Mouse (Mus musculus) layer of hippocampus, adult 2 months (tissue): Measurements from ENCODE around the gene G3bp1. TPM values are rescaled to one million over a fixed set of nuclear protein-coding genes. Genes with fewer than 3 reads are reported as not detected.

Experiments used
- DNase-seq, 2 experiments: peaks; one replicate each; pipeline ENCODE4 v3.0.0; 2022; ENCODE audit warnings: low spot score in 2 of 2
- H3K27ac ChIP-seq: fragments of 200-600 bp; 2 replicates; pipeline ENCODE4 v1.8.1; 2022
- H3K4me3 ChIP-seq: fragments of 200-600 bp; 2 replicates; pipeline ENCODE4 v1.8.1; 2022; ENCODE audit warnings: mild to moderate bottlenecking
- CTCF ChIP-seq: fragments of 200-600 bp; conservative IDR thresholded peaks from 2 replicates; pipeline ENCODE4 v1.8.1; 2022; ENCODE audit warnings: antibody characterized with exemption, mild to moderate bottlenecking, moderate library complexity
- long read RNA-seq, 2 experiments: library from polyadenylated mRNA; stranded (forward); transcript quantifications; one replicate each; pipeline ENCODE4 v2.0.0; 2021; ENCODE audit warnings: borderline mapping rate in 2 of 2
- total RNA-seq, 2 experiments: library from RNA; stranded (reverse); gene quantifications; 2 replicates each; pipeline ENCODE4 v1.2.3; 2021

Gene G3bp1
- 10 to 100 TPM; 36.4 TPM for total RNA-seq
- long read RNA-seq, experiment 1, full-length matches to known transcripts: 142 of 197 reads
- long read RNA-seq, experiment 1, partial matches to known transcripts: 5 of 197 reads
- long read RNA-seq, experiment 1, other reads (novel, unspliced or antisense): 50 of 197 reads
- long read RNA-seq, experiment 2, full-length matches to known transcripts: 212 of 285 reads
- long read RNA-seq, experiment 2, partial matches to known transcripts: 12 of 285 reads
- long read RNA-seq, experiment 2, other reads (novel, unspliced or antisense): 61 of 285 reads

- TF ChIP-seq CTCF: peak; percentile 61
- DNase-seq: peak; percentile 98 to 100
- H3K4me3 ChIP-seq: peak within 1 kb of the TSS; percentile 85
- H3K27ac ChIP-seq: peak within 1 kb of the TSS; percentile 98
These were observed at the start of gene G3bp1 for GRCm38 (mm10) chr11:55469048-55469843. TSS of gene G3bp1 (plus strand) at chr11:55469685.

- no peak for DNase-seq
- Histone ChIP-seq H3K27ac (peak within 1 kb of the TSS; percentile 15; the same call in 1 of the 2 replicates), H3K4me3 (no peak within 1 kb of the TSS)
- TF ChIP-seq CTCF: no peak
These were observed 46.5 kb upstream of the G3bp1 start, which contains the start of gene Sparc for GRCm38 (mm10) chr11:55422978-55423377. TSS of gene Sparc (minus strand) at chr11:55423183.

GRCm38 (mm10) chr11:55423756-55424155 lies 45.7 kb upstream of the G3bp1 start:
- peak overlapping the region; percentile 15; the same call in 1 of the 2 replicates for H3K27ac ChIP-seq

GRCm38 (mm10) chr11:55424746-55425360 lies 44.6 kb upstream of the G3bp1 start:
- no peak for DNase-seq
- Histone ChIP-seq H3K4me3 (no peak overlapping the region), H3K27ac (no peak overlapping the region)
- TF ChIP-seq CTCF: no peak

More at GRCm38 (mm10) chr11:55423756-55424155, 45.7 kb upstream of the G3bp1 start:
- DNase-seq: no peak
- TF ChIP-seq CTCF: no peak
- no peak overlapping the region for H3K4me3 ChIP-seq

DNA sequence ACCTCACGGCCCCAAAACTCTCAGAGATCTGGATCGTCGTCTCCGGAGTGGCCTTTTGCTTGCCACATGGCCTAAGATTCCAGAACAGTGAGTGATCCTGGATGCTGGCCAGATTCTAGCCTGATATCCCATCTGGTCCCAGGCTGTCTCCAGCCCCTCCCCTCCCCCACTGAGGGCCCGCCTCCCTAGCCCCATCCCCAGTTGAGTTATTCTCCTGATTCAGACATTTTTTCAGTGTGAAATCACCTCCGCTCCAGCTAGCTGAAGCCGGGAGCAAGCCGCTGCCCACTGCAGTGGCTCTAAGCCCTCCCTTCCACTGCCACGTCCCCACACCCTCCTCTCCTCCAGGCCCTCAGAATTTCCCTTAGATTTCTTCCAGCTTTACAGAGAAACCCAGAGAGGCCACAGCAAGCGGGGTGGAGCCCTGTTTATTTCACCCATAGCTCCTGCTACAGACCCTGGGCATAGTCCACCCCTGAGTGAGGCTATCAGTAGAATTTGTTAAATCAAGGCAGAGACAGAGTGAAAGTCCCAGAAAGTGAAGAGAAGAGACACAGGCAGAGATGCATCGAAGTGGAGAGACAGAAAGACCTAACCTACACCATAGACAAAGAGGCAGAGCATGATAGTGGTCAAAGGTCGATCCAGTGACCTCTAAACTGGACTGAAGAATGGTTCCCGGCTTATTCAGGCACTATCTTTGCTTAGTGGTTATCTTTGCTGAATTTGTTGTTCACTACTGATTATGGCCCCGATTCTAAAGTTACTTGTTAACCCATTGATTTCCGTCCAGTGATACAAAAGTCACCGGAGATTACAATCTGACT lies 41.1 kb upstream of the G3bp1 start:
- no peak overlapping the region for H3K4me3 ChIP-seq
- no peak overlapping the region for H3K27ac ChIP-seq
- TF ChIP-seq CTCF: no peak
- no peak for DNase-seq

DNA sequence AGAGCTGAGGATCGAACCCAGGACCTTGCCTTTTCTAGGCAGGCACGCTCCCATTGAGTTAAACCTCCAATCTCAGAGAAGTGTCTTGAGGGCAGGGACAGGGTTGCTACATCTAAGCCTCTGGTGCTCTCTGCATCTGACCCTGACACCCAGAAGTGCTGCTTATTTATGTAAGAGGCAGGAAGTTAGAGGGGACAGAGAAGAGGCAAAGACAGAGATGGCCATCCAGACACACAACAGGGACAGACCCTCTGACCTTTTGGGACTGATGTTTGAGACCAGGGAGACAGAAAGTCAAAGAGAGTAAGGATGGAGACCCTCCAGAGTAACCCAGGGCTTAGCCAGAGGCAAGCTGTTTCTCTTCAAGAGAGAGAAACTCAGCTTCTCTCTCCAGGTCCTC lies 39.5 kb upstream of the G3bp1 start:
- DNase-seq: no peak
- H3K27ac ChIP-seq: no peak overlapping the region
- no peak overlapping the region for H3K4me3 ChIP-seq
- no peak for TF ChIP-seq CTCF

GRCm38 (mm10) chr11:55432981-55433380 lies 36.5 kb upstream of the G3bp1 start:
- no peak for TF ChIP-seq CTCF
- DNase-seq: no peak
- Histone ChIP-seq H3K27ac (no peak overlapping the region), H3K4me3 (no peak overlapping the region)

DNA sequence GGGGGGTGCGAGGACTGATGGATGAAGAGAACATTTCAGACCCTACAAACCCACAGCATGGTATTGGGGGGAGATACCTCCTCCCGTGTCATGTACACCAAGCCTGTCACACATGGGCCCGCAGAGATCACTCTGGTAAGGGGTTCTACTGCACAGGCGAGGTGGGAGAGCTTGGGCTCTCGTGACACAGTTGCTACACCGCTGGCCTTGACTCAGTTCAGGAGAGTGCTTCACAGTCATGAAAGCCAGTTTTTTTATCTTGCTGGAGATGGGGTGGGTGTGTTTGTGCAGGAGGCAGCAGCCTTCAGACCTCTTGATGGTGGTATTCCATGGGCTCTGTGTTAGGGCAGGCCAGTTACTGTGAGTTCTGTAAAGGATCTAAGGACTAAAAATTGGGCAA lies 33.4 kb upstream of the G3bp1 start:
- TF ChIP-seq CTCF: no peak

GRCm38 (mm10) chr11:55438031-55438430 lies 31.5 kb upstream of the G3bp1 start:
- H3K4me3 ChIP-seq: no peak overlapping the region
- no peak for TF ChIP-seq CTCF
- peak overlapping the region; percentile 67; the same call in 1 of the 2 replicates for H3K27ac ChIP-seq
- DNase-seq: peak; percentile 50 to 51

More for the DNA sequence above, 33.4 kb upstream of the G3bp1 start:
- Histone ChIP-seq H3K4me3 (no peak overlapping the region), H3K27ac (no peak overlapping the region)
- no peak for DNase-seq

- no peak for TF ChIP-seq CTCF
- Histone ChIP-seq H3K4me3 (no peak overlapping the region), H3K27ac (no peak overlapping the region)
- DNase-seq: no peak
These were observed 29.8 kb upstream of the G3bp1 start for GRCm38 (mm10) chr11:55439718-55440117.

DNA sequence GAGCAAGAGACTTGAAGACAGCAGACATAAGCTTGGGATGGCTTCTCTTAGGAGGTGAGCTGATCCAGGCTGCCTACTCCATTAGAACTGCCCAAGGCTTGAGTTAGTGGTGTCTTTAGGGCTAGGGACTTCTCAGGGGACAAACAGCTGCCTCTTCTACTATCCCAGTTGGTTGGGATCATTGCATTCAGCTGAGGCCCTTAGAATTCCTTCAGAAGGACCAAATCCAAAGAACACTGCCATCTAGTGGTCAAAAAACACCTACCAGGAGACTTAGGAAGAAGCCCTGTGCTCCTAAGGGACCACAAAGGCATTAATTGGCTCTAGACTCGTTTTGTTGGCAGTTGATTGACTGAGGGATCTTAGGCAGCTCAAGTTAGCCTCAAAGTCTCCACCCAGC lies 24.7 kb upstream of the G3bp1 start:
- peak; percentile 61 to 73 for DNase-seq
- TF ChIP-seq CTCF: peak; percentile 91
- Histone ChIP-seq H3K4me3 (no peak overlapping the region), H3K27ac (no peak overlapping the region)

- peak overlapping the region; percentile 44; the same call in 1 of the 2 replicates for H3K27ac ChIP-seq
- peak; percentile 90 for TF ChIP-seq CTCF
- peak; percentile 81 to 85 for DNase-seq
- H3K4me3 ChIP-seq: no peak overlapping the region
These were observed 22.9 kb upstream of the G3bp1 start for GRCm38 (mm10) chr11:55446579-55446978.

DNA sequence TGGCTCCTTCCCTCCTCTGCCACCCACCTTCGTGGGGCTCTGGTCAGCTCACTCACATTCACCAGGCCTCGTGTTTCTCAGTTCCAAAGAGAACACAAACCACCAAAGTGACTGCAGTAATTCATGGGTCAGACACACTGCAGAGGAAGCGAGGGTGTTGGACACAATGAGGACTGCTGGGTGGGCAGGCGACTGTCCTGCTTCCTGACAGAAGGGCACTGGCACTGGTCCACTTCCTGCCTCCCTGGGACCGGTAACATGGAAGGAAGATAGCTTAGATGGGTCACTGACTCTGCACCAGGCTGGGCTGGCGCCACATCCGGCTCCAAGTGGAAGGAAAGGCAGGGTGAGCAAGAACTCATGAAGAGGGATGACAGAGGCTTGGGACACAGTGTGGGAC lies 20.0 kb upstream of the G3bp1 start:
- no peak for TF ChIP-seq CTCF
- Histone ChIP-seq H3K4me3 (no peak overlapping the region), H3K27ac (peak overlapping the region; percentile 67)
- DNase-seq: no peak
